Mouse (Mus musculus): ENCODE measurements around the gene Pdhb. TPM values are rescaled to one million over a fixed set of nuclear protein-coding genes. Genes with fewer than 3 reads are reported as not detected.

The Pdhb gene
- total and polyA plus RNA-seq, 3 experiments, result 109 to 140 TPM; not detected in 1

DNA sequence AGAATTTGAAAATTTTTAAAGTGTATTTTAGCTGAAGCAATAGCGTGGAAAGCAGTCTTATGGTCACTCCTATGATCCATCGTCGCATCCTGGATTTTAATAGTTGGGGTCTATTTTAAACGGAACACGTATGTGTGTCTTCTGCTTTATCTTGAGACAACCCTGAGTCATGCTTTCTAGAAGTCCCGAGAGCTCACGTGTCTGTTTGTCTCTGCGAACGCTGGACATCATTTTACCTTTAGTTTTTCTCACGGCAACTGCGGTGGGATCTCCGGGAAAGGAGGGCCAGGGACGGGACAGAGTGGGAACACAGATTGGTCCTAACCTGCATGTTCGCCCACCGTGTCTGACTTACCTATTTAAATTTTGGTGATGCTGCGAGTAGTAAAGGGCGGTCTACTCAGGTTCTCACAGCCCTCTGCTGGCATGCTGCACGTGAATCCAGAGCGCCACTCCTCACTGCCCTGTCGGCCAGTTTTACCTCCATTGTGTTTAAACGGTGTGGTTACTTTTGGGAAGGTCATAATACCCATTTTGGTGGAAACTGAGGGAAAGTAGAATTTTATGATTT is 42.5 kb upstream of the Pdhb start:
- H3K27me3 ChIP-seq (ENCODE audit: control insufficient read depth in 1 of 2, insufficient read depth in 2 of 2, low read length in 2 of 2), result no peaks in the 10 kb centered on the region; a peak in 2 of 4 replicates
- H3K4me3 ChIP-seq (ENCODE audit: control insufficient read depth in 1 of 2, insufficient read depth in 1 of 2, low read depth in 2 of 2, low read length in 2 of 2), result peak overlapping the region; percentile 98 to 99
- H3K4me1 ChIP-seq (ENCODE audit: control insufficient read depth in 1 of 2, insufficient read depth in 2 of 2, low read length in 2 of 2), result 0 out of 4 replicates have a peak, but pooled peaks cover 0 to 3% of the 10 kb centered on the region in 2 experiments
- H3K79me2 ChIP-seq (ENCODE audit: control insufficient read depth, insufficient read depth, low read length, poor library complexity), result peaks cover 10% of the 10 kb centered on the region
- peak; percentile 72 for DNase-seq (ENCODE audit: low read depth, low spot score)
- H3K9me3 ChIP-seq (replicated peaks; ENCODE audit: insufficient read depth, low read length), result no peaks in the 10 kb centered on the region
- peaks cover 0 to 3% of the 10 kb centered on the region in 2 experiments; a peak in 2 of 4 replicates for H3K36me3 ChIP-seq (ENCODE audit: control insufficient read depth in 1 of 2, insufficient read depth in 2 of 2, low read length in 2 of 2)
- H3K9ac ChIP-seq (ENCODE audit: control insufficient read depth, low read depth, low read length, poor library complexity, severe bottlenecking), result peak overlapping the region; percentile 86
- peak overlapping the region; percentile 69 for H3K27ac ChIP-seq (ENCODE audit: control insufficient read depth, low read depth, low read length)
- TF ChIP-seq CTCF (IDR thresholded peaks at IDR 0.05 in 2 of 3, conservative IDR thresholded peaks at IDR 0.05 in 1 of 3; ENCODE audit: control insufficient read depth in 1 of 3, insufficient read depth in 1 of 3, low read depth in 2 of 3, low read length in 3 of 3, poor library complexity in 1 of 3, severe bottlenecking in 1 of 3) (no peak), TAL1 (IDR thresholded peaks at IDR 0.05; ENCODE audit: low read length) (no peak), ELF1 (IDR thresholded peaks at IDR 0.05; ENCODE audit: low read depth, low read length) (no peak), CHD1 (IDR thresholded peaks at IDR 0.05; ENCODE audit: low read depth, low read length) (no peak), ZC3H11A (IDR thresholded peaks at IDR 0.05; ENCODE audit: low read depth, low read length) (no peak), EP300 (IDR thresholded peaks at IDR 0.05; ENCODE audit: low read depth in 1 of 2, low read length in 2 of 2) (no peak), MAX (IDR thresholded peaks at IDR 0.05; ENCODE audit: low read length) (peak; percentile 73), NRF1 (IDR thresholded peaks at IDR 0.05; ENCODE audit: insufficient read depth, low read depth, low read length, poor library complexity, severe bottlenecking) (no peak), MAFK (IDR thresholded peaks at IDR 0.05; ENCODE audit: borderline replicate concordance, low read depth, low read length) (no peak), TBP (IDR thresholded peaks at IDR 0.05; ENCODE audit: low read depth, low read length) (no peak), SIN3A (IDR thresholded peaks at IDR 0.05; ENCODE audit: low read length) (peak; percentile 49), GABPA (IDR thresholded peaks at IDR 0.05; ENCODE audit: low read depth, low read length) (no peak), USF1 (IDR thresholded peaks at IDR 0.05; ENCODE audit: low read depth, low read length) (peak; percentile 59), MEF2A (IDR thresholded peaks at IDR 0.05; ENCODE audit: extremely low read depth, insufficient replicate concordance, low read depth, low read length, poor library complexity, severe bottlenecking) (no peak), HCFC1 (IDR thresholded peaks at IDR 0.05; ENCODE audit: low read depth, low read length) (no peak), SMC3 (IDR thresholded peaks at IDR 0.05; ENCODE audit: low read depth, low read length) (no peak), POLR2A (IDR thresholded peaks at IDR 0.05; ENCODE audit: control insufficient read depth in 1 of 2, insufficient read depth in 1 of 2, low read depth in 1 of 2, low read length in 2 of 2, poor library complexity in 1 of 2) (no peak), MAZ (IDR thresholded peaks at IDR 0.05; ENCODE audit: low read depth, low read length) (no peak), MYC (IDR thresholded peaks at IDR 0.05; ENCODE audit: low read depth, low read length) (peak; percentile 53; the same call in 1 of the 2 replicates), GATA1 (IDR thresholded peaks at IDR 0.05; ENCODE audit: low read depth, low read length) (no peak), USF2 (IDR thresholded peaks at IDR 0.05; ENCODE audit: borderline replicate concordance in 1 of 2, insufficient read depth in 1 of 2, low read depth in 1 of 2, low read length in 2 of 2) (no peak), MXI1 (IDR thresholded peaks at IDR 0.05; ENCODE audit: low read depth, low read length) (peak; percentile 92), MYB (IDR thresholded peaks at IDR 0.05; ENCODE audit: low read depth, low read length) (no peak), RCOR1 (IDR thresholded peaks at IDR 0.05; ENCODE audit: low read depth, low read length) (no peak), ZNF384 (IDR thresholded peaks at IDR 0.05; ENCODE audit: low read depth, low read length) (no peak), UBTF (IDR thresholded peaks at IDR 0.05; ENCODE audit: borderline replicate concordance, insufficient read depth, low read depth, low read length) (no peak), POLR2AphosphoS2 (IDR thresholded peaks at IDR 0.05; ENCODE audit: low read length) (no peak), RAD21 (IDR thresholded peaks at IDR 0.05; ENCODE audit: low read depth, low read length) (no peak), BHLHE40 (IDR thresholded peaks at IDR 0.05; ENCODE audit: borderline replicate concordance, low read depth, low read length) (peak; percentile 86), CHD2 (IDR thresholded peaks at IDR 0.05; ENCODE audit: low read length) (no peak), ZMIZ1 (IDR thresholded peaks at IDR 0.05; ENCODE audit: low read depth, low read length) (no peak), JUND (IDR thresholded peaks at IDR 0.05; ENCODE audit: low read depth, low read length) (no peak), NELFE (IDR thresholded peaks at IDR 0.05; ENCODE audit: low read depth, low read length) (0 out of 2 replicates have a peak, but pooled peaks have one; percentile 7), E2F4 (IDR thresholded peaks at IDR 0.05; ENCODE audit: borderline replicate concordance, low read depth, low read length) (no peak), TCF12 (IDR thresholded peaks at IDR 0.05; ENCODE audit: low read depth, low read length) (no peak), ZKSCAN1 (IDR thresholded peaks at IDR 0.05; ENCODE audit: low read depth, low read length) (no peak), KAT2A (conservative IDR thresholded peaks at IDR 0.05; ENCODE audit: low read depth, low read length) (no peak)

Data from MEL (cell line).